Mouse (Mus musculus) heart, postnatal 4 days (tissue): Measurements from ENCODE around the gene Vmp1. TPM values are rescaled to one million over a fixed set of nuclear protein-coding genes. Genes with fewer than 3 reads are reported as not detected.

ENCODE experiments used
- DNase-seq: peaks from one replicate; pipeline ENCODE4 v3.0.0; 2021
- total RNA-seq, 2 experiments: library from RNA; stranded (reverse); gene quantifications; 2 replicates each; pipeline ENCODE4 v1.2.3; 2021

Gene Vmp1
- total RNA-seq, 2 experiments from 2014 or later = 62.0 to 74.5 TPM

GRCm38 (mm10) chr11:86671041-86671675 lies 12.5 kb downstream of the Vmp1 start:
- no peak for DNase-seq

GRCm38 (mm10) chr11:86668169-86668568 lies 15.5 kb downstream of the Vmp1 start:
- DNase-seq = no peak

- no peak for DNase-seq
Observed at GRCm38 (mm10) chr11:86667553-86667952, 16.1 kb downstream of the Vmp1 start.

GRCm38 (mm10) chr11:86664406-86664805 lies 19.2 kb downstream of the Vmp1 start:
- DNase-seq = no peak

- no peak for DNase-seq
Observed at GRCm38 (mm10) chr11:86663977-86664376, 19.7 kb downstream of the Vmp1 start.

- no peak for DNase-seq
Observed at GRCm38 (mm10) chr11:86662986-86663895, 20.4 kb downstream of the Vmp1 start.

- no peak for DNase-seq
Observed at GRCm38 (mm10) chr11:86657863-86658262, 25.8 kb downstream of the Vmp1 start.

GRCm38 (mm10) chr11:86656849-86657567 lies 26.6 kb downstream of the Vmp1 start:
- DNase-seq = no peak

GRCm38 (mm10) chr11:86655671-86656070 lies 28.0 kb downstream of the Vmp1 start:
- DNase-seq = no peak

GRCm38 (mm10) chr11:86654096-86654495 lies 29.5 kb downstream of the Vmp1 start:
- no peak for DNase-seq

- peak; percentile 78 for DNase-seq
Observed at GRCm38 (mm10) chr11:86653446-86653845, 30.2 kb downstream of the Vmp1 start.

- DNase-seq = no peak
Observed at GRCm38 (mm10) chr11:86652578-86652979, 31.1 kb downstream of the Vmp1 start.

- DNase-seq = no peak
Observed at GRCm38 (mm10) chr11:86650676-86651075, 33.0 kb downstream of the Vmp1 start.

GRCm38 (mm10) chr11:86649542-86649941 lies 34.1 kb downstream of the Vmp1 start:
- no peak for DNase-seq

GRCm38 (mm10) chr11:86647706-86648447 lies 35.8 kb downstream of the Vmp1 start:
- no peak for DNase-seq

GRCm38 (mm10) chr11:86646885-86647459 lies 36.7 kb downstream of the Vmp1 start:
- DNase-seq = no peak

- DNase-seq = peak; percentile 35
Observed at GRCm38 (mm10) chr11:86646136-86646834, 37.4 kb downstream of the Vmp1 start.

- DNase-seq = no peak
Observed at GRCm38 (mm10) chr11:86644553-86644952, 39.1 kb downstream of the Vmp1 start.

GRCm38 (mm10) chr11:86641714-86642113 lies 41.9 kb downstream of the Vmp1 start:
- DNase-seq = no peak

- DNase-seq = no peak
Observed at GRCm38 (mm10) chr11:86637697-86638096, 45.9 kb downstream of the Vmp1 start.

GRCm38 (mm10) chr11:86634396-86634795 lies 49.2 kb downstream of the Vmp1 start:
- no peak for DNase-seq
